Mouse (Mus musculus) 3134 (cell line): ENCODE results near the gene Med6.

Experiments
- DNase-seq: peaks from one replicate; pipeline ENCODE4 v3.0.0-alpha.2; 2011; ENCODE audit warnings: low spot score; ENCODE audit not compliant: insufficient read length; ENCODE audit errors: extremely low read depth

Med6 gene

DNA sequence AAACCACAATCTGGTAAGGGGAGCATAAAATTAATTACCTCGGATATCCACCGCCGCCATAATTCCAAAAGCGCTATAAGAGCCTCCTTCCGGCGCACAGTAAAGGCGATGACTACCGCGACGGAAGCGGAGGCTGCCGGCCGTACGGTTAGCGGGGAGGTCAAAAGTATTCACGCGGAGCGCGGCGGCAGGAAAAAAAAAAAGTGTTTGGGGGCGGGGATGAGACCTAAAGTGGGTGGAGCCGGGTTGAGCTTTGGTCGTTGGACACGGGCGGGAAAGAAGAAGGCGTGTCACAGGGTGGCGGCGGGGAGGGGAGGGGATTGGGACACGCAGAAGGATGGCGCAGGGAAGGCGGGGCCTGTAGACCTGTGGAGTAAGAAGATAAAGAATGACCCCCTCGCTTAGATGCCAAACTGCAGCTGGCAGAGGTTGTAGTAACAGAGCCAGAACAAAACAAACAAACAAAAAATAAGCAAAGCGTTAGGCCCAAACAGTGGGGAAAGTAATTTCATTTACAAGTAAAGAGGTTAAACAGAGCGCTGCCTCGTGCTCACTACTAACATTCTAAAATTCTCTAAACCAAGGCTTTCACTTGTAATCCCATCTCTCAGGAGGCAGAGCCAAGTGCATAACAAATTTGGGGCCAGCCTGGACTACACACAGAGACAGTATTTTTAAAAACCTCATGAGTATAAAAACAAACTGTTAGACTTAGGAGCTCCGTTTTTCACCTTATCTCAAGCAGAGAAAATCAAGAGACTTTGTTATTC lies at the start of gene Med6:
Gene Med6, minus strand, starts transcription at position 107 of the 770 bp plus-strand sequence.
- DNase-seq: peak; percentile 94

DNA sequence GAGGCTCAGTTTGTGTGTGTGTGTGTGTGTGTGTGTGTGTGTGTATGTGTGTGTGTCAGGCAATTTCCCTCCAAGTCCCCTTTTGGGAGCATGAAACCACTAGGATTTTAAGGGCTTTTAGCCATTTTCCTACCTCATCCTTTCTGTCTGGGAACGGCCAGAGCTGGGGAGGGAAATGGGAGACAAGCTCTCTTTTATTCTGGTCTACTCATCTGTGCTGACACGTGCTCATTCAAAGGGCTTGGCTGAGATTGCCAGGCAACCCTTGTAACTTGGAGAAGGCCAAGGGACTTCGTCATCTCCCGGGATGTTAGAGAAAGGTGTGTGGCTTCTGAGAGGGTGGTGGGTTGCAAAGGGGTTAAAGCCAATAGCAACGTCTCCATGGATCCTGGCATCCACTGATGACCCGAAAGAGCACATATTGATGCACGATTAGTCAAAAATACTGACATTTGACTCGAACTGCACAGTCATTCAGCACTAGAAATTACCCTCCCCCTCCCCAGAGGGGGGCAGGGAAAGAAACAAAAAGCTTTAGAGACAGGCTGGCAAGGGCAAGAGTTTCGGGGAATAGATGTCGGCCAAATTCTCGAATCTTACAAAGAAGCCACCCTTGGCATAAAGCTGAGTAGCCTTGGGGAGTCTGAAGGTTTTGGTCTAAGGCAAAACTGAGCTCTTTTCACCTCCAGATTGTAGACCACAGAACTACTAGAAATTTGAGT lies 47.7 kb upstream of the Med6 start:
- DNase-seq: no peak

DNA sequence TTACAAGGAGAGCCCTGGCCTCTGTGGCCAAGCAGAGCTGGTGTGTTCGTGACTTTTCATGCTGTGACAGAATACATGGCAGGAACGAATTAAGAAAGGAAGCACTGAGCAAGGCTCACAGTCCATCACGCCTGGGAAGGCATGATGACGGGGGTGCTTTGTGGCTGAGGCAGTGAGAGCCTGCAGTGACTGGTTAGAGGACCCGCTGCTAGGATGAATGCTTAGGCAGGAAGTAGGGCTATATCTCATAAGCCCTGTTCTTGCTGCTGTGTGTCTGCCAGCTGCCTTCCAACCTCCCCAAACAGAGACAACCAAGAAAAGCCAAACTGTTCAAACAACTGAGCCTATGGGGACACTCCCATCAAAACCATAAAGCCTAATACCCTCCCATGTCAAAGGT lies 45.8 kb upstream of the Med6 start:
- DNase-seq: no peak

- no peak for DNase-seq
Measured at GRCm38 (mm10) chr12:81633246-81633645, 38.4 kb upstream of the Med6 start.

GRCm38 (mm10) chr12:81631661-81632401 lies 37.0 kb upstream of the Med6 start:
- no peak for DNase-seq

DNA sequence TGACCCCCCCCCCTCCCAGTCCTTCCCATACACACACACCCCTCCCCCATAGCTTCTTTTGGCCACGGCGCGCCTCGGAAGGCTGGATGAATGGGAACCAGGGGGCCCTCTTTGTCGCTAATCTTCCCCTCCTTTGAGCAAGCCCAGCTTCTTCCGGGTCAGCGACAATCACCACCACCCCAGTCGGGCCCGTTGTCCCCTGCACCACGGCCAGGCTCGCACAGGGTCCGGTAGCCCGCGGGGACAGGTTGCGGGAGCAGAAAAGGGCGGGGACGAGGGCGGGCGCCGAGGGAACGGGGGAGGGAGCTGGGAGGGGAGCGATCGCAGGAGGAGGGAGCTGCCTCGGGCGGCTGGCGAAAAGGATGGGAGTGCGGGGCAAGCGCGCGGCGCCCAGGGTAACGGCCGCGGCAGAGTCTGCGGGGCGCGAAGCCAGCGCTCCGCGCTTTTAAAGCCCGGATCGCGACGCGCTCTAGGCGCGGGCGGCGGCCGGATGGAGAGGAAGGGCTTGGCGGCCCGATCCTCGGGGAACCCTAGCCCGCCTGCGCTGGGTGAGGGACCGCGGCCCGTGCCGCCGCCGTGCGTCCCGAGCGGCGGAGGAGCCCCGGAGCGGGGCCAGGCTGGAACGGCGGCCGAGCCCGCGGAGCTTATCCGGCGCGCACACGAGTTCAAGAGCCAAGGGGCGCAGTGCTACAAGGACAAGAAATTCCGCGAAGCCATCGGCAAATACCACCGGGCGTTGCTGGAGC lies 36.3 kb upstream of the Med6 start, which contains the start of gene Ttc9:
Gene Ttc9, plus strand, starts transcription at position 335 of the 746 bp plus-strand sequence.
- no peak for DNase-seq

- DNase-seq: no peak
Measured at GRCm38 (mm10) chr12:81630520-81630914, 35.7 kb upstream of the Med6 start.

- DNase-seq: no peak
Measured at GRCm38 (mm10) chr12:81628091-81628490, 33.3 kb upstream of the Med6 start.

DNA sequence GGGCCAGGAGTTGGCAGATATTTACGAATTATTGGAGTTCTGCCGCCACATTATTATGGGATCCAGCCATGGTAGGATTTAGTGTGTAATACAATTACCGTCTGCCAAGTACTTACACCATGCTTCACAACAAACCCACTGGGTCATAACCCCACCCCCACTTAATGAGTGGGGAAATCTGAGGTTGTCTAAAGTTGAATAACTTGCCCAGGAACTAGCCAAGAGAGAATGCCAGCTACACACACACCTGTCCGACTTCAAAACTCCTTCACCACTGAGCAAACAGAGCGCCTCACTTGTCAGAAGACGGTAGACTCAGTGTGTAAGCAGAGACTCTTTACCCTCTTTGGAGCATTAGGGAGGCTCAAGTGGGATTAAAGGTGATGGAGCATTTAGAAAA lies 32.6 kb upstream of the Med6 start:
- DNase-seq: no peak

GRCm38 (mm10) chr12:81626226-81626861 lies 31.5 kb upstream of the Med6 start:
- DNase-seq: no peak

DNA sequence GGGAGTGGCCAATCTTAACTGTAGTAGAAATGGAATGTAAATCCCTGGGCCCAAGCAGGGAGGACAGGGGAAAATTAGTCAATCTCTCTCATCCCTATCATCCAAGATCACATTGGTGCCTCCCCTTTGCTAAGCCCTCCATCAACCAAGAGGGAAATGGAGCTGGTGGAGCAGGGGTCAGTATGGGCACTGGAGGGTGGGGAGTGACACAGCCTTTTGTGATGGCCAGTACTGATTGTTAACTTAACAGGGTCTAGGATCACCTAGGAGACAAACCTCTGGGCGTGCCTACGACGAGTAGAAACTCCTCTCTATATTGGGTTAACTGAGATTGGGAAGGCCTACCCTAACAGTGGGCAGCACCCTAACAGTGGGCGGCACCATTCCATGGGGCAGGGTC lies 28.6 kb upstream of the Med6 start:
- DNase-seq: no peak

GRCm38 (mm10) chr12:81619302-81619701 lies 24.5 kb upstream of the Med6 start:
- peak; percentile 43 for DNase-seq

DNA sequence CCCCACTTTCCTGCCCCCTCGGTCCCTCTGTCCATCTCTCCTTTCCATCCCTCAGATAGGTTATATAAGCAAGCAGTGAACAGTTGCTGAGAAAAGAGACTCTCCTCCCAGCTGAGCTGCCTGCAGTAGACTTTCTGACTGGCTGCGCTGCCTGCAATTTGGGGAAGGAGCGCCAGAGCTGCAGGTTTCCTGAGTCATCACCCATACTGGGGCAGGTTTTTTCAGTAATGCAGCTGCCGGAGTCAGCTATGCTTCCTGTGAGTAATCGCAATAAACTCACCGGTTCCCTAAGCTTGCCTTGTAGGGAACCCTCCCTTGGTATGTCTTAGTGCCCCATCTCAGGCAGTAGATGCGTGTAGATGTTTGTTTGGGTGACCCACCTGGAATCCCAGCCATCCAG lies 22.2 kb upstream of the Med6 start:
- no peak for DNase-seq

GRCm38 (mm10) chr12:81615807-81616206 lies 21.0 kb upstream of the Med6 start:
- no peak for DNase-seq

- no peak for DNase-seq
Measured at GRCm38 (mm10) chr12:81609445-81609844, 14.6 kb upstream of the Med6 start.

- no peak for DNase-seq
Measured at GRCm38 (mm10) chr12:81604995-81605784, 10.4 kb upstream of the Med6 start.

DNA sequence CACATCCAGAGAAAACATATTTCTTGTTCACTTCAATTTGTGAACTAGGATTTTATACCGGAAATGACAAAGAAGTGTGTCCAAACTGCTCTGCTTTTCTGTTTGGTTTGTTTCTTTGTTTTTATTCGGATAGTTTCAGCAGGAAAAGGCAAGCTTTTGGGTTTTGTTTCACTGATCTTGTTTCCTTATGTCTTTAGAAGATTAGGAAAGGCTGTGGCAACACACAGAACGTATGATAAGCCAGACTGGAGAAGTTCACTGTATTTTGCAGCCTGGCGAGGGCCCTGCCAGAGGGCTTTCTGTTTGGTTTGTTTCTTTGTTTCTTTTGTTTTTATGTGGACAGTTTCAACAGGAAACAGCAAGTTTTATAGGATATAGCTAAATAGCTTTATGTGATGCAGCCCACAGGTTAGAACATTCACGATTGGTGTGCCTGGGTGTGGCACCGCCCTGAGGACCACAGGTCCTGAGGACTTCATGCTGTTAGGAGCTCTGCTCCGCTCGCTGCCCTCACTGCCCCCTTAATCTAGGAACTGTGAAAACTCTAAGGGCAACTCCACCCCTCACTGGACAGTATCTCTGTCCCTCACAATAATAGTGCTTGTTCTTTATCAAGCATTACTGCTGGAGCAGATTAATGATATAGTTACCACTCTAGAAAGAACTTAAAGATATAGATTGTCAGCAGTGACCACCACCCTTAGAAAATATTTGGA lies 1.9 kb upstream of the Med6 start:
- no peak for DNase-seq

GRCm38 (mm10) chr12:81568374-81568773 lies 26.4 kb downstream of the Med6 start, which contains the start of gene Adam21:
Gene Adam21 (minus strand): TSS chr12:81568474.
- no peak for DNase-seq

DNA sequence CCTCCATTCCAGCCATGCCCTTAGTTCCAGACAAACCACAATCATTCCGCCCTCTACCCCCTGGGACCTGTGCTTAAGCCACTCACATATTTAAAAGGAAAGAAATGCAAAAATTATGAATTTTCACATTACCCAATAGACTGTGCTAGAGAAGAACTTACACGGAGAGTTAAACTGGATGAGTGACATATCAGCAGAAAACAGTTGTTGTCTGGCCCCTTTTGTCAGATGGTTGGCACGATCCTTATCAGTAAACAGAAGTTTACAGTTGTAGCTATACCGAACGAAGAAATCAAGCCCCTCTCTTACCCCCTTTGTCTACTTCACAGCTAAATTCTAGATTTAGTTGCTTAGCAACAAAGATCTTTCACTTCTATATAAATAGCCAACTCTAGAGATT lies 26.9 kb downstream of the Med6 start:
- DNase-seq: no peak
